Mouse (Mus musculus): ENCODE results near the gene Ftsj3. TPM values are rescaled to one million over a fixed set of nuclear protein-coding genes. Genes with fewer than 3 reads are reported as not detected.

The Ftsj3 gene
- polyA plus RNA-seq, 1 experiment = 48.7 TPM

DNA sequence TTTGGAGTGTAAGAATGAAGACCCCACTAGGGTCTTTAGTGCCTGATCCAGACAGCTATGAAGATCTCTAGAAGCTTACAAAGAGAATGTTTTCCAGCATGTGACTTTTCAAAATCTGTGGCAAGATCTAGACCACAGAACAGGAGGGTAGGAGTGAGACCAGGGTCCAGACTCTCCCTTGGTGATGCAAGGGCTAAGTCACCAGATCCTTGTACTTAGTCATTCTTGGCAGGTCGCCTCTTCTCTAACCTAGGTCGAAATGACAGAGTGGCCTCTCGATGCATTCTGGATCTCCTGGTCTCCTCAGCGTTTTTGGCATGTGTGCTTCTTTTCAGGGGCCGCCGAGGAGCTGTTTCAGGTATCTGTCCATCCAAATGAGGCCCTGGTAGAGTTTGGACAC, 26.6 kb upstream of the Ftsj3 start:
- Histone ChIP-seq H3K79me2 (ENCODE audit: control insufficient read depth, insufficient read depth) (no peaks in the 10 kb centered on the region), H3K36me3 (ENCODE audit: control insufficient read depth, insufficient read depth) (no peaks in the 10 kb centered on the region), H3K27me3 (ENCODE audit: control insufficient read depth, insufficient read depth, insufficient read length) (no peaks in the 10 kb centered on the region), H3K79me3 (ENCODE audit: low read depth) (no peaks in the 10 kb centered on the region), H3K4me3 (ENCODE audit: insufficient read depth, poor library complexity, severe bottlenecking) (no peak overlapping the region), H3ac (ENCODE audit: control insufficient read depth, insufficient read length, low read depth) (no peak overlapping the region)
- TF ChIP-seq USF1 (IDR thresholded peaks at IDR 0.05; ENCODE audit: low read depth) = peak; percentile 11
- TF ChIP-seq CEBPB (IDR thresholded peaks at IDR 0.05; ENCODE audit: low read depth) = no peak

DNA sequence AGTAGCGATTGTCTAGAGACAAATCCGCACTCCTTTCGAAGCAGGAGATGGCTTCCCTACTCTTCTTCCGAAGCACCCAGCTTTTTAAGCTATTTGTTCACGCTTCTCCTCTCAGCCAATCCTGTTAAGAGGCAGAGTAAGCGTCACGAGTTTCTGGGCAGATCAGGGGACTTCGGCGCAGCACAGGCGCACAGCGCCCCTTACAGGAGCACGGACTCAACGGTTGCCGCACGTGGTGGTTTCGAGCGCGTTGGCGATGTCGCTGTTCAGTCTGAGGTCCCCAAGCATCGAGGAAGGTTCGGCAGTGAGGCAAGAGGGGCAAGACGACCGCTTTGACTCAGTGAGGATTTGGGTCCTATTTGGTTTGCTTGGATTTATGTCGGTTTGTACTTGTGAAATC, 20.6 kb upstream of the Ftsj3 start, which contains the start of gene Tcam1:
TSS of gene Tcam1 (plus strand) at position 219 of the 400 bp plus-strand sequence.
- Histone ChIP-seq H3ac (ENCODE audit: control insufficient read depth, insufficient read length, low read depth) (no peak within 1 kb of the TSS), H3K4me3 (ENCODE audit: insufficient read depth, poor library complexity, severe bottlenecking) (no peak within 1 kb of the TSS), H3K79me3 (ENCODE audit: low read depth) (peaks cover 8% of the 10 kb centered on the region), H3K36me3 (ENCODE audit: control insufficient read depth, insufficient read depth) (no peaks in the 10 kb centered on the region), H3K79me2 (ENCODE audit: control insufficient read depth, insufficient read depth) (peaks cover 11% of the 10 kb centered on the region), H3K27me3 (ENCODE audit: control insufficient read depth, insufficient read depth, insufficient read length) (no peaks in the 10 kb centered on the region)
- TF ChIP-seq CTCF (IDR thresholded peaks at IDR 0.05; ENCODE audit: control insufficient read depth, insufficient read depth, insufficient read length) (peak; percentile 94), FOSL1 (IDR thresholded peaks at IDR 0.05; ENCODE audit: insufficient read depth, low read length, poor library complexity, severe bottlenecking) (no peak), CEBPB (IDR thresholded peaks at IDR 0.05; ENCODE audit: low read depth) (no peak), MAX (IDR thresholded peaks at IDR 0.05) (peak; percentile 88), USF1 (IDR thresholded peaks at IDR 0.05; ENCODE audit: low read depth) (peak; percentile 27)

DNA sequence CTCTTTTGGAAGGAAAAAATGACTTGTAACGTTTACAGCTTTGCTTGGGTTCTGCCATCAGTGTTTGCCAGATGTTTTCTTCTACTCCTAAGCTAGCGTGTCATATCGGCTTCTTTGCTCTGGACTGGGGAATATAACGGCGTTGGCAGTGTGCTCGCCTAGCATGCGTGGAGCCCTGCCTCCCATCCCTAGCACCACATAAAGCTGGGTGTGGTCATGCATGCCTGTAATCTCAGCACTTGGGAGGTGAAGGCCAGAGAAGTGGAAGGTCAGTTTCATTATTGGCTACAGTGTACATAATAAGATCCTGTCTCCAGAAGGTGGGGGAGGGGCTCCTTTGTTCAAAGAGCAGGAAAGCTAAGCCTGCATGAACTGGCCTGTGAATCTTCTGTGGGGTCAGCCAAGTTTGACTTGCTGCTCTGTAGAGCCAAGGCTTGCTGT, 19.1 kb upstream of the Ftsj3 start:
- H3ac ChIP-seq (ENCODE audit: control insufficient read depth, insufficient read length, low read depth) = no peak overlapping the region
- peaks cover 26% of the 10 kb centered on the region for H3K79me2 ChIP-seq (ENCODE audit: control insufficient read depth, insufficient read depth)
- H3K36me3 ChIP-seq (ENCODE audit: control insufficient read depth, insufficient read depth) = no peaks in the 10 kb centered on the region
- H3K4me3 ChIP-seq (ENCODE audit: insufficient read depth, poor library complexity, severe bottlenecking) = no peak overlapping the region
- TF ChIP-seq FOSL1 (IDR thresholded peaks at IDR 0.05; ENCODE audit: insufficient read depth, low read length, poor library complexity, severe bottlenecking) (no peak), MAX (IDR thresholded peaks at IDR 0.05) (no peak), CTCF (IDR thresholded peaks at IDR 0.05; ENCODE audit: control insufficient read depth, insufficient read depth, insufficient read length) (no peak), MYOG (IDR thresholded peaks at IDR 0.05; ENCODE audit: control insufficient read depth, extremely low read depth, insufficient read length) (no peak), CEBPB (IDR thresholded peaks at IDR 0.05; ENCODE audit: low read depth) (no peak), MYOD1 (IDR thresholded peaks at IDR 0.05; ENCODE audit: control insufficient read depth, insufficient read length, low read depth) (no peak), USF1 (IDR thresholded peaks at IDR 0.05; ENCODE audit: low read depth) (no peak)
- peaks cover 18% of the 10 kb centered on the region for H3K79me3 ChIP-seq (ENCODE audit: low read depth)
- H3K27me3 ChIP-seq (ENCODE audit: control insufficient read depth, insufficient read depth, insufficient read length) = no peaks in the 10 kb centered on the region

DNA sequence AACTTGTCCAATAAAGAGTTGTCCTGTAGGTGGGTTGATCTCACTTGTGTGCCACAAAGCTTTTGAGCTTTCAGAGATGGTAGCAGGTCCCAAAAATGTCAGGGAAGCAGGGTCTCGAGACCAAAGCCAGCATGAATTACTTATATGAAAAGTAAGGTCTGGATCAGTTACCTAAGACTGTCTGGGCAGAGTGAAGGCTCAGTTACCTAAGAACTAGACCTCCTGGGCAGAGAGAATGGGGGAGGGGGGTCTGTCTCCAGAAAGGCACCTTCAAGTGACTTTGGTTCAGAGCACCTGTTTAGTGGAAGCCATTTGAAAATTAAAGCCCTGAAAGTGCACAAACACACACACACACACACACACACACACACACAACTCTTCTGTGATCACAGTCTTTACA, 18.5 kb upstream of the Ftsj3 start:
- H3K4me3 ChIP-seq (ENCODE audit: insufficient read depth, poor library complexity, severe bottlenecking) = no peak overlapping the region
- no peak for TF ChIP-seq MYOG (IDR thresholded peaks at IDR 0.05; ENCODE audit: control insufficient read depth, extremely low read depth, insufficient read length)
- TF ChIP-seq FOSL1 (IDR thresholded peaks at IDR 0.05; ENCODE audit: insufficient read depth, low read length, poor library complexity, severe bottlenecking) = no peak
- no peak for TF ChIP-seq CEBPB (IDR thresholded peaks at IDR 0.05; ENCODE audit: low read depth)
- TF ChIP-seq MYOD1 (IDR thresholded peaks at IDR 0.05; ENCODE audit: control insufficient read depth, insufficient read length, low read depth) = no peak
- no peak for TF ChIP-seq MAX (IDR thresholded peaks at IDR 0.05)
- TF ChIP-seq CTCF (IDR thresholded peaks at IDR 0.05; ENCODE audit: control insufficient read depth, insufficient read depth, insufficient read length) = no peak
- no peak for TF ChIP-seq USF1 (IDR thresholded peaks at IDR 0.05; ENCODE audit: low read depth)

DNA sequence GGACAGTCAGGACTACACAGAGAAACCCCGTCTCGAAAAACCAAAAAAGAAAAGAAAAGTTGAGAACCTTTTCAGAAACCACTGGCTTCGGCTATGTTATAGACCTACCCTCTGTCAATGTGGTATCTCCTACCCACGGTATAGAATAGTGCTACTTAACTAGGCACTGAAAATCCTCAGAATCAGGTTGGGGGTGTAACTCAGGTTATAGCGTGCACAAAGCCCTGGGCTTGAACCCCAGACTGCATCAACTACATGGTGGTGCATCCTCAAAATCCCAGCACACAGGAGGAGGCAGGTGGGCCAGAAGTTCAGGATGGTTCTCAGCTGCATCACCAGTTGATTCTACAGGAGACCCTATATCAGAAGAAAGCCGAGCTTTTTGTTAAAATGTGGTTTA, 17.9 kb upstream of the Ftsj3 start:
- no peak for TF ChIP-seq CEBPB (IDR thresholded peaks at IDR 0.05; ENCODE audit: low read depth)
- TF ChIP-seq CTCF (IDR thresholded peaks at IDR 0.05; ENCODE audit: control insufficient read depth, insufficient read depth, insufficient read length) = no peak
- TF ChIP-seq MYOG (IDR thresholded peaks at IDR 0.05; ENCODE audit: control insufficient read depth, extremely low read depth, insufficient read length) = no peak
- TF ChIP-seq MYOD1 (IDR thresholded peaks at IDR 0.05; ENCODE audit: control insufficient read depth, insufficient read length, low read depth) = no peak
- no peak for TF ChIP-seq MAX (IDR thresholded peaks at IDR 0.05)
- no peak for TF ChIP-seq USF1 (IDR thresholded peaks at IDR 0.05; ENCODE audit: low read depth)
- no peak for TF ChIP-seq FOSL1 (IDR thresholded peaks at IDR 0.05; ENCODE audit: insufficient read depth, low read length, poor library complexity, severe bottlenecking)
- Histone ChIP-seq H3K79me2 (ENCODE audit: control insufficient read depth, insufficient read depth) (peaks cover 38% of the 10 kb centered on the region), H3K4me3 (ENCODE audit: insufficient read depth, poor library complexity, severe bottlenecking) (no peak overlapping the region), H3K36me3 (ENCODE audit: control insufficient read depth, insufficient read depth) (peaks cover under 1% of the 10 kb centered on the region), H3K79me3 (ENCODE audit: low read depth) (peaks cover 25% of the 10 kb centered on the region), H3K27me3 (ENCODE audit: control insufficient read depth, insufficient read depth, insufficient read length) (no peaks in the 10 kb centered on the region), H3ac (ENCODE audit: control insufficient read depth, insufficient read length, low read depth) (no peak overlapping the region)

More for the DNA sequence above, 18.5 kb upstream of the Ftsj3 start:
- Histone ChIP-seq H3K36me3 (ENCODE audit: control insufficient read depth, insufficient read depth) (no peaks in the 10 kb centered on the region), H3K27me3 (ENCODE audit: control insufficient read depth, insufficient read depth, insufficient read length) (no peaks in the 10 kb centered on the region), H3K79me3 (ENCODE audit: low read depth) (peaks cover 21% of the 10 kb centered on the region), H3ac (ENCODE audit: control insufficient read depth, insufficient read length, low read depth) (no peak overlapping the region), H3K79me2 (ENCODE audit: control insufficient read depth, insufficient read depth) (peaks cover 32% of the 10 kb centered on the region)

DNA sequence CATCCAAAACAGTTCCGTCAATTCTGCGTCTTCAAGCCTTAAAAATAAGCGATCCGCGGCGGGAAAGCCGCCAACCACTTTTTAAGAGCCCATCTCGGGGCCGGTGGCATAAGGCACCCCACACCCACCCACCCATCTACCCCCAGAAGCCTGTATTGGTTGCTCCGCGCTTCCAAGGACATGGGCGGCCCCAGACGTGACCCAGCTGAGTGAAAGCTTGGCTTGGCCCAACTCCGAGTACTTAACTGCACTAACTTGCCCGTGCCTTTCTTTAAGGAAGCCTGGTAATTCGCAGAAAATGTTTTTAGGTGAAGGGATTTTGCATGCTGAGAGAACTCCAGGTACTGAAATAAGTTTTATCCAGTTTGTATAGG, 17.4 kb upstream of the Ftsj3 start:
- no peak for TF ChIP-seq CTCF (IDR thresholded peaks at IDR 0.05; ENCODE audit: control insufficient read depth, insufficient read depth, insufficient read length)
- no peak for TF ChIP-seq MYOD1 (IDR thresholded peaks at IDR 0.05; ENCODE audit: control insufficient read depth, insufficient read length, low read depth)
- TF ChIP-seq MAX (IDR thresholded peaks at IDR 0.05) = no peak
- no peak for TF ChIP-seq MYOG (IDR thresholded peaks at IDR 0.05; ENCODE audit: control insufficient read depth, extremely low read depth, insufficient read length)
- no peak for TF ChIP-seq CEBPB (IDR thresholded peaks at IDR 0.05; ENCODE audit: low read depth)
- no peak for TF ChIP-seq USF1 (IDR thresholded peaks at IDR 0.05; ENCODE audit: low read depth)
- no peak for TF ChIP-seq FOSL1 (IDR thresholded peaks at IDR 0.05; ENCODE audit: insufficient read depth, low read length, poor library complexity, severe bottlenecking)
- H3K79me3 ChIP-seq (ENCODE audit: low read depth) = peaks cover 30% of the 10 kb centered on the region

More for the DNA sequence above, 17.4 kb upstream of the Ftsj3 start:
- peak overlapping the region; percentile 64 for H3ac ChIP-seq (ENCODE audit: control insufficient read depth, insufficient read length, low read depth)
- H3K4me3 ChIP-seq (ENCODE audit: insufficient read depth, poor library complexity, severe bottlenecking) = peak overlapping the region; percentile 71
- H3K79me2 ChIP-seq (ENCODE audit: control insufficient read depth, insufficient read depth) = peaks cover 43% of the 10 kb centered on the region
- no peaks in the 10 kb centered on the region for H3K27me3 ChIP-seq (ENCODE audit: control insufficient read depth, insufficient read depth, insufficient read length)
- H3K36me3 ChIP-seq (ENCODE audit: control insufficient read depth, insufficient read depth) = peaks cover 5% of the 10 kb centered on the region

All from C2C12 (cell line).